Mouse (Mus musculus) brain, embryonic 14.5 days (tissue): ENCODE results near the gene Zfp697.
"Not testable (repeated sequence)": the region's sequence is repeated elsewhere in the genome, so short reads cannot be mapped to it uniquely, and the experiment has no call there.

Experiments
- CTCF ChIP-seq: fragments of 200-500 bp; IDR thresholded peaks from 2 replicates; pipeline ENCODE4 v1.5.1; 2012; ENCODE audit warnings: inconsistent platforms, mild to moderate bottlenecking, moderate library complexity, borderline replicate concordance; ENCODE audit not compliant: insufficient read depth, insufficient read length; ENCODE audit errors: extremely low read depth
- POLR2A ChIP-seq: fragments of 200-500 bp; IDR thresholded peaks from 2 replicates; pipeline ENCODE4 v1.6.1; 2012; ENCODE audit warnings: mild to moderate bottlenecking, inconsistent platforms, borderline replicate concordance; ENCODE audit not compliant: poor library complexity, insufficient read depth, insufficient read length, severe bottlenecking; ENCODE audit errors: extremely low read depth

GRCm38 (mm10) chr3:98494184-98494583 lies 111.9 kb downstream of the Zfp697 start:
- not testable (repeated sequence) for TF ChIP-seq CTCF, POLR2A
